Mouse (Mus musculus) testis, adult 2 months (tissue): ENCODE measurements around the gene Srsf9. TPM values are rescaled to one million over a fixed set of nuclear protein-coding genes. Genes with fewer than 3 reads are reported as not detected.

ENCODE experiments used
- polyA plus RNA-seq: library from polyadenylated mRNA; depleted of rRNA; stranded (reverse); fragments of >200 nt; gene quantifications from 2 replicates; pipeline ENCODE4 v1.2.3, GENCODE M21; 2012; rRNA removed

Gene Srsf9
- polyA plus RNA-seq, 1 experiment, result 45.5 TPM

Other genes starting within 250 kb of the Srsf9 start
- gene Gm10401, start 228.9 kb upstream of the Srsf9 start, polyA plus RNA-seq, result not detected in 2 replicates
- gene Acads, start 207.8 kb upstream of the Srsf9 start, polyA plus RNA-seq, result 11.2 and 12.1 TPM in 2 replicates
- gene Unc119b, start 192.2 kb upstream of the Srsf9 start, polyA plus RNA-seq, result 15.7 and 21.1 TPM in 2 replicates
- 85.1 and 115 TPM in 2 replicates for gene Mlec, start 169.0 kb upstream of the Srsf9 start, polyA plus RNA-seq
- 7.2 and 9.1 TPM in 2 replicates for gene Cabp1, start 132.8 kb upstream of the Srsf9 start, polyA plus RNA-seq
- 15.5 and 16.2 TPM in 2 replicates for gene Pop5, start 91.3 kb upstream of the Srsf9 start, polyA plus RNA-seq
- gene Rnf10, start 54.3 kb upstream of the Srsf9 start, polyA plus RNA-seq, result 240 and 247 TPM in 2 replicates
- gene Coq5, start 47.5 kb upstream of the Srsf9 start, polyA plus RNA-seq, result 12.2 and 14.0 TPM in 2 replicates
- gene Dynll1, start 26.2 kb upstream of the Srsf9 start, polyA plus RNA-seq, result 559 and 571 TPM in 2 replicates
- gene Gatc, start 14.0 kb downstream of the Srsf9 start, polyA plus RNA-seq, result 11.6 and 16.0 TPM in 2 replicates
- gene Triap1, start 14.0 kb downstream of the Srsf9 start, polyA plus RNA-seq, result 7.6 and 8.0 TPM in 2 replicates
- gene Cox6a1, start 21.8 kb downstream of the Srsf9 start, polyA plus RNA-seq, result 619 and 765 TPM in 2 replicates
- 61.9 and 63.9 TPM in 2 replicates for gene Msi1, start 102.4 kb downstream of the Srsf9 start, polyA plus RNA-seq
- 0.64 and 0.87 TPM in 2 replicates for gene Pla2g1b, start 139.1 kb downstream of the Srsf9 start, polyA plus RNA-seq
- 34.6 and 38.4 TPM in 2 replicates for gene Sirt4, start 157.5 kb downstream of the Srsf9 start, polyA plus RNA-seq
- gene Pxn, start 179.5 kb downstream of the Srsf9 start, polyA plus RNA-seq, result 81.6 and 82.6 TPM in 2 replicates
- 1,431 and 1,500 TPM in 2 replicates for gene Rplp0, start 232.3 kb downstream of the Srsf9 start, polyA plus RNA-seq
- 67.7 and 77.1 TPM in 2 replicates for gene Gcn1l1, start 238.1 kb downstream of the Srsf9 start, polyA plus RNA-seq